Mouse (Mus musculus): ENCODE results near the gene Abhd17c.

DNA sequence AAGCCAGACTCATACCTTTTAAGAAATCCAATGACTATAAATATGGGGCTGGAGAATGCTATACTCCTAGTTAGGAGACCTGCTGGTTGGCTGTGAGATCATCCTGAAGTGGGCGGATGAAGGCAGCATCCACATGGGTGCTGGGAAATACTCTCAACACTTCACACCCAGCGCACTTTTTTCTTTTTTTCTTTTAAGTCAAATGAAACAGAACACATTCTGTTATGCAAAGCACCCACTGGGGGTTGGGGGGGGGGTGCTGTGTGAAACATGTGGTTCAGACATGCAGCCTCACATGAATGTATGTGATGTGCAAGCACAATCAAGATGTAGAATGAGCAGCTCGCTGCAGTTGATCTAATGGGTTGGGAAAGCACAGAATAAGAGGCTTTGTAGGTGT is 2.8 kb downstream of the Abhd17c start:
- TF ChIP-seq POLR2A (IDR thresholded peaks at IDR 0.05; ENCODE audit: control insufficient read depth, low read depth, low read length) (no peak), CTCF (IDR thresholded peaks at IDR 0.05; ENCODE audit: control insufficient read depth, insufficient read depth, insufficient replicate concordance, low read depth, low read length) (no peak)
